Mouse (Mus musculus): Measurements from ENCODE around the gene Prkn.

DNA sequence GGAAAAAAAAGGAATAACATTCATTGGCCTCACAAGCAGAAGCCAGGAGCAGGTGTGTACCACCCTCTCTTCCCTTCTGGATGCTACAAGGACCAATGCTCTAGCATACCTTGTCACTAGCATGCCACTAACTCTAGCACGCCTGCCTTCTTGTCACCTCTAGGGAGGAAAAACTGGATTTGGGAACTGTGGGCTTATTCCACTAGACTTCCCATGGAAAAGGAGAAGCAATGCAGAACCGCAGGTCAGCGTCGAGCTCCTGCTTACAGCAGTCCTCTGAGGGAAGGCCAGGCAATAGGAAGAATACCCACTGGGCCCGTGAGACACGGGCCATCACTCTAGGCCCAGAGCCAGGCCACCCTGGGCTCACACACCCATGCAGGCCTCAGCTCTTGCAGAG, 1045.4 kb downstream of the Prkn start:
- TF ChIP-seq CTCF (IDR thresholded peaks at IDR 0.05; ENCODE audit: control insufficient read depth, insufficient read depth, insufficient read length), result no peak
- TF ChIP-seq MYOG (IDR thresholded peaks at IDR 0.05; ENCODE audit: control insufficient read depth, extremely low read depth, insufficient read length), result no peak
- TF ChIP-seq CEBPB (IDR thresholded peaks at IDR 0.05; ENCODE audit: low read depth), result no peak
- no peak for TF ChIP-seq USF1 (IDR thresholded peaks at IDR 0.05; ENCODE audit: low read depth)
- TF ChIP-seq MAX (IDR thresholded peaks at IDR 0.05), result no peak
